Mouse (Mus musculus): ENCODE measurements around the gene Sec16a.
A peak's percentile ranks its signal among the peaks of the same experiment; 100 is the strongest.

The Sec16a gene

DNA sequence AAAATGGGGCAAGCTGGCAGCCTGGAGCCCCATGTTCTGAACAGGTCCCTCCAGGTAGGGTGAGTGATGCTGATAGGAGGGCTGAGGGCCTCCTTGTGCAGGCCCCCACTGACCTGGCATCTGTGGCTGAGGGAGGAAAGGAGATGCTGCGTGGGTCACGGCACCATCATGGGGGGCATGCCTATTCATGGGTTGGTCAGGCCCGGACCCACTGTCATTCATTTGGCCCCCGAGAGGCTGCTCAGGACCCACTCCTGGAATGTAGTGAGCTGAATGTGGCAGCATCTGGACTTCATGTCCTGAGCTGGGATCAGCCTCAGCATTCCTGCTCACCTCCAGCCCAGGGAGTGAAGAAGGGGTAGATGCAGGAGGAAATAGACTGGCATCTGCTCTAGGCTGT, 3.8 kb downstream of the Sec16a start:
- no peak for DNase-seq (ENCODE audit: low spot score)

- DNase-seq (ENCODE audit: low spot score), result no peak
Observed at GRCm38 (mm10) chr2:26439671-26440070, 5.3 kb downstream of the Sec16a start.

DNA sequence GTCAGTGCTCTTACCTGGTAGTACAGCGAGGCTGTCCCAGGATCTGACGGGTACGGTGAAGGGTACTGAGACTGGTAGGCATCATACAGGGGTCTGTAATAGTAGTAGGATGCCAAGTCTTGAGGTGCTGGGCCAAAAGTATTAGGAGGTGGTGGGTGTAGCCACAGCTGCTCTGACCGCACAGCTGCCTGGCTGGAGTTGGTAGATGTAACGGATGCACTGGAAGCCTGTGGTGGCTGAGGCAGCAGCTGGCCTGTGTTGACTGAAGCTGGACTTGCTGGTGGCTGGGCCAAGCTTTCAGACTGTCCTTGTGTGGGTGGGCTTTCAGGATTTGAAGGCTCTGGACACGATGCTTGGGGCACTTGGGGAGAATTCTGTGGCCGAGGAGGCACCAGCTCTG, 6.6 kb downstream of the Sec16a start:
- DNase-seq (ENCODE audit: low spot score), result no peak

GRCm38 (mm10) chr2:26437221-26437620, 7.8 kb downstream of the Sec16a start:
- DNase-seq (ENCODE audit: low spot score), result no peak

DNA sequence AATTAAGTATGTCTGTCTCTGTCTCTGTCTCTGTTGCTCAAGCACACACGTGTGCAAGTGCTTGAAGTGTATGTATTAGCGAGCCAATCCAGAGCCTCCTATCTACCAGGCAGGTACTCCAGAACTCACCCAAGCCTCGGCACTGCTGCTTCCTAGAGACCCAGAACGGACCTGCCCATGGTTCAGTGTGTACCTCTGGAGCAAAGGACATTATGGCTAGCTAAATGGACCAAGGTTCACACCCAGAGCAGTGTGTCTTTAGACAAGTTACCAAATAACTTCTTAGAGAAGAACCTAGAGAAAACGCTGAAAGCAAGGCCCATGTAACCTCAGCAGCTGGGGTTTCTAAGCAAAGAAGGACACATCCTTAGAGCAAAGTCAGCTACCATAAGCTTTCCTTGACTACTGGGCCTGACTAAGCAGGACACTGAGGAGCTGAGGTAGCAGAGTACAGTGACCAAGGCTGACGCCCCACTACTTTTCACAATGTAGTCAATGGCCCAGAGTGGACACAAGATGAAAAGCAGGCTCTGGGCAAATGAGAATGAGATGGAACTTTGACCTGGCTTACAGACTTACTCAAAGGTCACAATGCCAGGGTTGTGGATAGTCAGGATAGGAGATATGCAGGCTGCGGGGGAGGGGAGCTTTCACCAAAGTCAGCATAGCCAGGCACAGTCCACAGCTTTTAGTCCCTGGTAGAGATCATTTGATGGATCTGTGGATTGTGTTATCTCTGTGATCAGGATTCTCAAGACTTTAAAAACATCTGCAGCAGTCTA, 10.0 kb downstream of the Sec16a start:
- no peak for DNase-seq (ENCODE audit: low spot score)

DNA sequence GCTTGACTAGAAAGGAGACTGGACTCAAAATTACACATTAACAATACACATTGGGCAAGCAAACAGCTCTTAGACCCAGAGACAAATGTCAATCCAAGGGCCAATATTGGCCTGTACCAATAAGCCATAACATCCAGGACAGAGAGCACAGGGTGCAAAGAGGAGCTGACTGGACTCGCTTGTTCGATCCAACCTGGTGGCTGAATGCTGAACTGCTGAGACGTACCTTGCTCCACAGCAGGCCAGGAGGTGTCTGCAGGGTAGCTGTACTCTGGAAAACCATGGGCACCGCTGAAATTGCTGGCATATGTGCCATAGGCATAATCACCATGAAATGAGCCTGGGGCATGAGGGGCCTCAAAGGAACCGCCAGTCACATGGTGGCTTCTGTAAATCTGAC, 15.2 kb downstream of the Sec16a start:
- no peak for DNase-seq (ENCODE audit: low spot score)

DNA sequence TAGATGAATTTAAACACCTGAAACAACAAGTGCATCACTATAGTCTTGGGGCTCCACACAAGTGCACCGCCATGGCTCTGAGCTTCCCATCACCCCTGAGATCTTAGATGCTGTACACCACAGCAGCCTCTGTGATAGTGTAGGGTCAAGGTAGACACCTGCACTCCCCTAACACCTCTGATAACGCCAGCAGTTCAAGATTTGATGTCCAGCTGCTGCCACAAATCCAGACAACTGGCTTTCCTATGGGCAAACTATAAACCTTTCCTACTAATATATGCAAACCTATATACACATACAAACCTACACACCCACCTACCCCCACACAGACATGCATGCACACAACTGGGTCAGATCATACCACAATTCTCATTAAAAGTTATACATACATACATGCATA, 20.5 kb downstream of the Sec16a start:
- no peak for DNase-seq (ENCODE audit: low spot score)

GRCm38 (mm10) chr2:26423086-26423485, 21.9 kb downstream of the Sec16a start:
- DNase-seq (ENCODE audit: low spot score), result no peak

- DNase-seq (ENCODE audit: low spot score), result no peak
Observed at GRCm38 (mm10) chr2:26421969-26422368, 23.0 kb downstream of the Sec16a start.

GRCm38 (mm10) chr2:26418120-26418519, 26.9 kb downstream of the Sec16a start:
- DNase-seq (ENCODE audit: low spot score), result no peak

- DNase-seq (ENCODE audit: low spot score), result no peak
Observed at GRCm38 (mm10) chr2:26417066-26417465, 27.9 kb downstream of the Sec16a start.

GRCm38 (mm10) chr2:26410931-26411411, 34.0 kb downstream of the Sec16a start:
- no peak for DNase-seq (ENCODE audit: low spot score)

GRCm38 (mm10) chr2:26410091-26410490, 34.9 kb downstream of the Sec16a start:
- DNase-seq (ENCODE audit: low spot score), result no peak

- no peak for DNase-seq (ENCODE audit: low spot score)
Observed at GRCm38 (mm10) chr2:26409362-26409761, 35.7 kb downstream of the Sec16a start.

DNA sequence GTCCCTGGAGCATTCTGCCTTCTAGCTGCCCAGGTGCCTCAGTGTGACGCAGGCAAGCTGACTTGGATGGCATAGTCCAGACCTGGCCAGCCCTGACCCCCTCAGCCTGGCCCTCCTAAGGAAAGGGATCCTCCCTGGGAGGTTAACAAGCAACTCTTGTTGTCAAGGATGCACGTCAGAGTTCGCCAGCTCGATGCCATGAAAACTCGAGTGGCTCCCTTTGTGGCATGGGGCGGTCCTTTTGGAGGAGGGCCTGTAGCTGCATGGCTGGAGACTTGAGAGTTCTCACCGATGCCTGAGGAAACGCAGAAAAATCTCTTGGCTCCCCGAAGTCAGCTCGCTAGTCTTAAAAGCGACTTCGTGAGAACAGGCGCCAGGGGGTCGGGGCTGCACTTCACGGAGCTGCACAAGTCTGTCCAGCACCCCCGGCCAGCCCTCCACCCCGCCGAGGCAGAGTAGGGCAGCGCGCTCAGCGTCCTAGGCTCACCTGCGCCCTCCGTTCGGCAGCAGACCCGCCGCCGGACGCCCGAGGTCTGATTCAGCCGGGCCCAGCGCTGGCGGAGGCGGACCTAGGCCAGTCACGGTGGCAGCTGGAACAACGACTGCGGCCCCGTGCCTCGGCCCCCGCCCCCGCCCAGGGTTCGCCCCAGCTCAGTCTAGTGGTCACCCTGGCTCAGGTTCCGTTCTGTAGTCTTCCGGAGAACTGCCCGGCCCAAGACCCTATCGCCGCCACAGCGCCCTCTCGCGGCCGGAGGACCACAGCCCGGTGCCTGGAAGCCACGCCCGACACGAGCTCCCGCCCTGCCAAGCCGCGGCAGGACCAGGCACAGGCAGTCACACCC, 36.3 kb downstream of the Sec16a start, which contains the start of gene Inpp5e:
Gene Inpp5e (minus strand): TSS at position 689 of the 842 bp plus-strand sequence.
- DNase-seq (ENCODE audit: low spot score), result peak; percentile 99

DNA sequence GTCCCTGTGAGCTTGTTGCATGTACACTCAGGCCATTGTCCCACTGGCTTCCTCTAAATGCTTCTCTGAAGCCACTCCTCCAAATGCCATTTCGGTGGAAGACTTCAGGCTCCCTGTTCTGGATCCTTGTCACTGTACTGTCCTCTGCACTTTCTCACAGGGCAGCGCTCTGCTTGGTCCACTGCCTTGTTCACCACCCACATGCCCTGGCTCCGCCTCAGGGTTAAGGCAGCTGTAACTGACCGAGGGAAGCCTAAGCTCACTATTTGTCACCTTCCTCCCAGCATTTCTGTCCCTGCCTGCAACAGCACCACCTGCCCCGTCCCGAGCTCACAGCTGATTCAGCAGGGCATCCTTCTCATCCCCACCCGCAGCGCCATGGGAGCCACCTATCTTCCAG, 41.7 kb downstream of the Sec16a start:
- DNase-seq (ENCODE audit: low spot score), result no peak

GRCm38 (mm10) chr2:26402265-26402664, 42.8 kb downstream of the Sec16a start:
- DNase-seq (ENCODE audit: low spot score), result no peak

DNA sequence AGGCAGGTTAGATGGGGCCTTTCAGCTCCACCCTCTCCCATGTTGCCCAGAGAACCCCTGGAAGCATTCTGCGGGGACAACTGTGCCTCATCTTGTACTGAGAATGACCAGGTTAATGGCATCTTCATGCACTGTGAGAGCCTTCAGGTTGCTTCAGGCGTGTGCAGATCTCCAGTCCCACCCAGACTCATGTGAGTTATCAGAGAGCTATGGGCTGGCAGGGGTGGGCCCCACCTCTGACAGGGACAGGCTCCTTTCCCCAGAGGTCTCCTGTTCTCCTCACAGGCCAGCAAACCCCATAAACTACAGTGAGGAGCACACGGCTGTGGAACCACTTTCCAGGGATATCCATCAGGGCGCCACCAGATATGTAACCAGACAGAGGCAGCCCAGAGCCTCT, 44.0 kb downstream of the Sec16a start:
- no peak for DNase-seq (ENCODE audit: low spot score)

- no peak for DNase-seq (ENCODE audit: low spot score)
Observed at GRCm38 (mm10) chr2:26400296-26400695, 44.7 kb downstream of the Sec16a start.

GRCm38 (mm10) chr2:26399647-26400046, 45.4 kb downstream of the Sec16a start:
- no peak for DNase-seq (ENCODE audit: low spot score)

- no peak for DNase-seq (ENCODE audit: low spot score)
Observed at GRCm38 (mm10) chr2:26398978-26399377, 46.0 kb downstream of the Sec16a start.

DNA sequence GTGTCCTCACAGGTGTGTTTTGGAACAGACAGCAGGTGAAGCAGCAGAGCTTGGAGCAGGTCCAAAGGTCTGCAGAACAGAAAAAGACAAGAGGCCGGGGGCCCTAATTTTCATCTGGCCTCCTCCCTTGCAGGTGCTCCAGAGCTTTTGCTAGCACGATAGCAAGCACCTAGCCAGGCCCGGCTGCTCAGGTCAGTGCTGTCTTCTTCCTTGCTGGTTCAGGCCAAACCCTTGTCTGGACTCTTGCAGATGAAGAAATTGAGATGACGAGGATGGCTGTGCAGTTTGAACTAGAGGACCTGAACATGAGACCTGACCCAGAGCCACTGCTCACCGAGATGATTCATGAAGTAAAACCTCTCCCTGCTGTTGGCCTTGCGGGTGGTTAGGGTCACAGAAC, 53.4 kb downstream of the Sec16a start:
- DNase-seq (ENCODE audit: low spot score), result no peak

DNA sequence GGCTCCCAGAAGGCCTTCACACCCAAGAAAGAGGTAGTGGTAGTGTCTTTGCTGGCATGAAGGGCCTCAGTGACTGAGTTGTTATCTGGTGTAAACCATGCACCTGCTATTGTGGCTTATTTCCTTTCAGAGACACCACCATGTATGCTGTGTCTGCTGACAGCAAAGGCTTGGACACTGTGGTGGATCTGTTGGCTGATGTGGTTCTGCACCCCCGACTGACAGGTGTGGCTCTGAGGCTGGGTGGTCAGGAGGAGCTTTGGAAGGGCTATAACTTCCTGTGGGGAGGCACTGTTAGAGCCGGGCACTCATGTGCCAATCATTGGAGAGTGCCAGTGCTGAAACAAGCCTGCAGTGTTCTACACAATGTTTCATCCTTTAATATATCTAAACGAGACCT, 54.1 kb downstream of the Sec16a start:
- DNase-seq (ENCODE audit: low spot score), result no peak
